Mouse (Mus musculus) intestine, postnatal 0 days (tissue): ENCODE measurements around the gene Nanos1. TPM values are rescaled to one million over a fixed set of nuclear protein-coding genes. Genes with fewer than 3 reads are reported as not detected.

Experiments used
- ATAC-seq: fragments of 200-750 bp; cut with Nextera tagmentation; 2 replicates; pipeline ENCODE4 v1.8.0; 2017; ENCODE audit warnings: mild to moderate bottlenecking, moderate TSS enrichment, moderate library complexity
- H3K27ac ChIP-seq: fragments of 300-500 bp; sonication (generic); 2 replicates; pipeline ENCODE4 v1.5.1; 2014; ENCODE audit warnings: mild to moderate bottlenecking, low read depth, low read length, moderate library complexity
- H3K27me3 ChIP-seq: fragments of 300-500 bp; sonication (generic); replicated peaks from 2 replicates; pipeline ENCODE4 v1.6.1; 2014; ENCODE audit warnings: low read length, mixed read lengths; ENCODE audit not compliant: control insufficient read depth, insufficient read depth
- H3K36me3 ChIP-seq: fragments of 300-500 bp; sonication (generic); 2 replicates; pipeline ENCODE4 v1.6.1; 2014; ENCODE audit warnings: mild to moderate bottlenecking, moderate library complexity; ENCODE audit not compliant: control insufficient read depth, insufficient read depth
- H3K4me1 ChIP-seq: fragments of 300-500 bp; sonication (generic); replicated peaks from 2 replicates; pipeline ENCODE4 v1.6.1; 2014; ENCODE audit warnings: antibody characterized with exemption, low read length, mixed read lengths; ENCODE audit not compliant: control insufficient read depth, insufficient read depth
- H3K4me2 ChIP-seq: fragments of 300-500 bp; sonication (generic); replicated peaks from 2 replicates; pipeline ENCODE4 v1.6.1; 2014; ENCODE audit warnings: low read depth, mild to moderate bottlenecking, moderate library complexity
- H3K4me3 ChIP-seq: fragments of 300-500 bp; sonication (generic); 2 replicates; pipeline ENCODE4 v1.5.1; 2014; ENCODE audit warnings: low read depth, low read length
- H3K9ac ChIP-seq: fragments of 300-500 bp; sonication (generic); 2 replicates; pipeline ENCODE4 v1.6.1; 2014; ENCODE audit warnings: mild to moderate bottlenecking, low read depth, low read length
- H3K9me3 ChIP-seq: fragments of 300-500 bp; sonication (generic); 2 replicates; pipeline ENCODE4 v1.6.1; 2016; ENCODE audit warnings: mixed run types; ENCODE audit not compliant: control insufficient read depth
- CTCF ChIP-seq: sonication (generic); IDR thresholded peaks from 2 replicates; pipeline ENCODE4 v1.5.1; 2016; ENCODE audit warnings: low read depth, mild to moderate bottlenecking, control low read depth, antibody characterized with exemption, moderate library complexity
- WGBS: fragments of 180-500 bp; shearing (Covaris S2); extraction: QIAGEN DNeasy Blood & Tissue Kit; methylation state at CpG from one replicate; pipeline ENCODE4 v1.1.7; 2014; 5-methylcytosine and 5-hydroxymethylcytosine counted together
- microRNA-seq: library from miRNA; unstranded; fragments of <30 nt; microRNA quantifications from one replicate; pipeline ENCODE4, GENCODE M21; 2016
- polyA plus RNA-seq: library from polyadenylated mRNA; unstranded; fragments of >200 nt; fragmentation: Nextera tagmentation; extraction: Ambion mirVana; gene quantifications from 2 replicates; pipeline ENCODE4 v1.2.1, GENCODE M21; 2015

Nanos1 gene
- polyA plus RNA-seq, 1 experiment from 2014 or later, result 0.60 TPM

GRCm38 (mm10) chr19:60791164-60791563 lies 35.4 kb downstream of the Nanos1 start:
- ATAC-seq, result no peak
- WGBS, result 11% methylated on average over 9 of the region's 9 CpGs

GRCm38 (mm10) chr19:60793170-60793707 lies 37.5 kb downstream of the Nanos1 start:
- Histone ChIP-seq H3K4me1 (no peaks in the 10 kb centered on the region), H3K36me3 (no peaks in the 10 kb centered on the region), H3K4me3 (no peak overlapping the region), H3K9me3 (no peaks in the 10 kb centered on the region), H3K27me3 (no peaks in the 10 kb centered on the region), H3K9ac (no peak overlapping the region), H3K27ac (no peak overlapping the region), H3K4me2 (no peak overlapping the region)
- no peak for TF ChIP-seq CTCF
- 79% methylated on average over 2 of the region's 2 CpGs for WGBS
- ATAC-seq, result no peak

More at GRCm38 (mm10) chr19:60791164-60791563, 35.4 kb downstream of the Nanos1 start:
- Histone ChIP-seq H3K27me3 (no peaks in the 10 kb centered on the region), H3K9ac (peak overlapping the region; percentile 99), H3K4me2 (peak overlapping the region; percentile 71), H3K36me3 (no peaks in the 10 kb centered on the region), H3K9me3 (no peaks in the 10 kb centered on the region), H3K27ac (peak overlapping the region; percentile 98), H3K4me1 (no peaks in the 10 kb centered on the region), H3K4me3 (peak overlapping the region; percentile 78)
- TF ChIP-seq CTCF, result no peak

GRCm38 (mm10) chr19:60795244-60795643 lies 39.5 kb downstream of the Nanos1 start:
- Histone ChIP-seq H3K4me2 (no peak overlapping the region), H3K27me3 (no peaks in the 10 kb centered on the region), H3K36me3 (no peaks in the 10 kb centered on the region), H3K9me3 (no peaks in the 10 kb centered on the region), H3K4me3 (no peak overlapping the region), H3K9ac (no peak overlapping the region), H3K27ac (no peak overlapping the region), H3K4me1 (no peaks in the 10 kb centered on the region)
- TF ChIP-seq CTCF, result no peak
- 91% methylated on average over 2 of the region's 2 CpGs for WGBS
- no peak for ATAC-seq

- Histone ChIP-seq H3K4me1 (no peaks in the 10 kb centered on the region), H3K4me3 (no peak overlapping the region), H3K9ac (no peak overlapping the region), H3K4me2 (no peak overlapping the region), H3K9me3 (no peaks in the 10 kb centered on the region), H3K36me3 (no peaks in the 10 kb centered on the region), H3K27ac (no peak overlapping the region), H3K27me3 (no peaks in the 10 kb centered on the region)
- 79% methylated on average over 2 of the region's 2 CpGs for WGBS
- ATAC-seq, result no peak
- TF ChIP-seq CTCF, result no peak
Measured at GRCm38 (mm10) chr19:60797415-60797814, 41.6 kb downstream of the Nanos1 start.

- TF ChIP-seq CTCF, result no peak
- Histone ChIP-seq H3K36me3 (no peaks in the 10 kb centered on the region), H3K4me3 (no peak overlapping the region), H3K4me2 (no peak overlapping the region), H3K27ac (no peak overlapping the region), H3K27me3 (no peaks in the 10 kb centered on the region), H3K9me3 (no peaks in the 10 kb centered on the region), H3K4me1 (no peaks in the 10 kb centered on the region), H3K9ac (no peak overlapping the region)
- no peak for ATAC-seq
- 71% methylated on average over 7 of the region's 7 CpGs for WGBS
Measured at GRCm38 (mm10) chr19:60799867-60800569, 44.2 kb downstream of the Nanos1 start.

GRCm38 (mm10) chr19:60804903-60805302 lies 49.1 kb downstream of the Nanos1 start:
- Histone ChIP-seq H3K27ac (no peak overlapping the region), H3K4me2 (no peak overlapping the region), H3K9ac (no peak overlapping the region), H3K4me1 (no peaks in the 10 kb centered on the region), H3K27me3 (no peaks in the 10 kb centered on the region), H3K9me3 (no peaks in the 10 kb centered on the region), H3K36me3 (no peaks in the 10 kb centered on the region), H3K4me3 (no peak overlapping the region)
- no peak for ATAC-seq
- WGBS, result 64% methylated on average over 2 of the region's 2 CpGs
- no peak for TF ChIP-seq CTCF

Small RNA genes within 50 kb of the gene (microRNA-seq; reads per million reads assigned to microRNA genes)
- gene mmu-mir-3084-1, result not detected

Other genes with a start within 250 kb of the Nanos1 start
- gene Cacul1, start 175.0 kb upstream of the Nanos1 start, polyA plus RNA-seq, result 11.8 and 13.3 TPM in 2 replicates
- gene Eif3a, start 34.7 kb downstream of the Nanos1 start, polyA plus RNA-seq, result 57.2 and 64.2 TPM in 2 replicates
- 26.0 and 29.2 TPM in 2 replicates for gene Fam45a, start 55.6 kb downstream of the Nanos1 start, polyA plus RNA-seq
- 1.6 and 2.0 TPM in 2 replicates for gene Sfxn4, start 105.5 kb downstream of the Nanos1 start, polyA plus RNA-seq
- 113 and 119 TPM in 2 replicates for gene Prdx3, start 118.6 kb downstream of the Nanos1 start, polyA plus RNA-seq
- 1.1 and 1.2 TPM in 2 replicates for gene Grk5, start 133.8 kb downstream of the Nanos1 start, polyA plus RNA-seq